Mouse (Mus musculus): ENCODE data around the gene Rab43. TPM values are rescaled to one million over a fixed set of nuclear protein-coding genes. Genes with fewer than 3 reads are reported as not detected.

The Rab43 gene
- polyA plus RNA-seq, 1 experiment = 58.4 TPM

DNA sequence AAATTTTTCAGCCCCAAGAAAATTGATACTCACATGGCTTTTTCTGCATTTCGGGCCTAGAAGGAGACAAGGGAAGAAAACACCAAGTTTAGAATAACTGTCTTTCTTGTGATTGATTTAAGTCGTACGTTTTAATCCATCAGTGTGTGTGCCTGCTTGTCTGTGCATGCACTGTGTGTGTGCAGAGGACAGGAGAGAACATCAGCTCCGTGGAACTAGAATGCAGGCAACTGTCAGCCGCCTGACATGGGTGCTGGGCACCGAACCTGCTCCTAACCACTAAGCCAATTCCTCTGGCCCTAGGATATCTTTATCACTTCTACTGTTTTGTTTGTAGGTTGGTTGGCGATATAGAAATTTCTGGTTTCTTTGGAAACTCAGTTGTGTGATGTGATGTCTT is 23.7 kb upstream of the Rab43 start, which contains the start of gene Gm45140:
Gm45140 (minus strand) TSS at position 101 of the 400 bp plus-strand sequence.
- no peak within 1 kb of the TSS for H3K4me3 ChIP-seq (ENCODE audit: low read depth, low read length)
- peaks cover 3% of the 10 kb centered on the region; the same call in 1 of the 2 replicates for H3K4me1 ChIP-seq (ENCODE audit: control insufficient read depth, insufficient read depth, insufficient read length, low read length)
- no peak within 1 kb of the TSS for H3K27ac ChIP-seq (ENCODE audit: insufficient read depth, low read depth, low read length)
- TF ChIP-seq CTCF (IDR thresholded peaks at IDR 0.05; ENCODE audit: extremely low read depth, insufficient read length, insufficient replicate concordance, low read depth, low read length) = no peak
- no peak for TF ChIP-seq POLR2A (IDR thresholded peaks at IDR 0.05; ENCODE audit: low read depth, low read length)
- no peaks in the 10 kb centered on the region; the same call in 1 of the 2 replicates for H3K27me3 ChIP-seq (ENCODE audit: control insufficient read depth, insufficient read depth, low read length)
- peaks cover 19% of the 10 kb centered on the region for H3K36me3 ChIP-seq (ENCODE audit: control insufficient read depth, insufficient read depth, low read length)
- WGBS = 95% methylated on average over 7 of the region's 7 CpGs

DNA sequence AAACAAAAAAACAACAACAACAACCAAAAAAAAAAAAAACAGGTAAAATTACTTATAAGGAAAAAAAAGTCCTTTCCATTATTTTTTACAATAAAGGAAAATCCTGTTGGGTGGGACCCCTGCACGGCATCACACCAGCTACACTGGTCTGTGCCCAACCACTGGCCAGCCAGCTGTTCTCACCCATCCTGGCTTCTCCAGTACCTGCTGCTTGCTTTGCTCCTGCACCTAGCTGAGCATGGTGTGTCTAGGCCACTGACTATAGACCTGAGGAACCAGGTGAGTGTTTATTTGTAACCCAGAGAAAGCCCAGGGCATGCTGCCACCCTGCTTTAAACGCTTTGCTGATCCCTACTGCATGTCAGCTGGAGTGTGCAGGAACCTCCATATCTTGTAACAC is 8.4 kb upstream of the Rab43 start:
- WGBS = 93% methylated on average over 2 of the region's 2 CpGs

DNA sequence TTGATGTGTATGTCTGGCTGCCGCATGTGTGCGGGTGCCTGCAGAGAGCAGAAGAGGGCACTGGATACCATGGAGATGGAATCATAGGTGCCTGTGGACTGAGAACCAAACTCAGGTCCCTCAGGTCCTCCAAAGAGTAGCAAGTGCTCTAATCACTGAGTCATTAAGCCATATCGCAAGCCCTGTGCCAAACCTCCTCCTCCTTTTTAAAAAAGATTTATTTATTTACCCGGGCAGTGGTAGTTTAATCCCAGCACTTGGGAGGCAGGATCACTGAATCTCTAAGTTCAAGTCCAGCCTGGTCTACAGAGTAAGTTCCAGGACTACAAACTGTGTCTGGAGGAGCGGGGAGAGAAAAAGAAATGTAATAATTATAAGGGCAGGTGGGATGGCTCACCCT is 2.5 kb upstream of the Rab43 start:
- no peak overlapping the region for H3K27ac ChIP-seq (ENCODE audit: insufficient read depth, low read depth, low read length)
- WGBS = 78% methylated on average over 5 of the region's 5 CpGs
- no peaks in the 10 kb centered on the region for H3K27me3 ChIP-seq (ENCODE audit: control insufficient read depth, insufficient read depth, low read length)
- TF ChIP-seq CTCF (IDR thresholded peaks at IDR 0.05; ENCODE audit: extremely low read depth, insufficient read length, insufficient replicate concordance, low read depth, low read length) (no peak), POLR2A (IDR thresholded peaks at IDR 0.05; ENCODE audit: low read depth, low read length) (no peak)
- H3K4me1 ChIP-seq (ENCODE audit: control insufficient read depth, insufficient read depth, insufficient read length, low read length) = peaks cover 10% of the 10 kb centered on the region
- H3K4me3 ChIP-seq (ENCODE audit: low read depth, low read length) = no peak overlapping the region
- H3K36me3 ChIP-seq (ENCODE audit: control insufficient read depth, insufficient read depth, low read length) = peaks cover 16% of the 10 kb centered on the region

More for the DNA sequence above, 8.4 kb upstream of the Rab43 start:
- Histone ChIP-seq H3K4me1 (ENCODE audit: control insufficient read depth, insufficient read depth, insufficient read length, low read length) (no peaks in the 10 kb centered on the region), H3K27me3 (ENCODE audit: control insufficient read depth, insufficient read depth, low read length) (no peaks in the 10 kb centered on the region), H3K4me3 (ENCODE audit: low read depth, low read length) (no peak overlapping the region), H3K27ac (ENCODE audit: insufficient read depth, low read depth, low read length) (no peak overlapping the region), H3K36me3 (ENCODE audit: control insufficient read depth, insufficient read depth, low read length) (peaks cover 50% of the 10 kb centered on the region)
- no peak for TF ChIP-seq POLR2A (IDR thresholded peaks at IDR 0.05; ENCODE audit: low read depth, low read length)
- no peak for TF ChIP-seq CTCF (IDR thresholded peaks at IDR 0.05; ENCODE audit: extremely low read depth, insufficient read length, insufficient replicate concordance, low read depth, low read length)

DNA sequence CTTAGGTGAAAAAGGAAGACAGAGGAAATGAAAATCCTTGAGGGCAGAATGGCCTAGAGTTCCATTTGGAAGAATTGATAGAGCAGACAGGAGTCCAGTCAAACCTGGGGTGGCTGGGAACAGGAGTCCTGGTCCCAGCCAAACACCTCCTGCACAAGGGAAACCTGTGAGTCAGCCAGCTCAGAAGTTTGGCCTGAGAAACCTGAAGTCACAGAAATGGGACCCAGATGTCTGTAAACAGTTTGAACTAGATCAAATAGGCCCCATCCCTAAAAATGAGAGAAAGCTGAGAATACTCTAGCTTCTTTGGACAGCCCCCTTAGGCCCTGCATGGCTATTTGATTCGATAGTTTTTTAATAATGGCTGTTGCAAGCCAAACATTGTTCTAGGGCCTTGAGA is 692 bp upstream of the Rab43 start:
- Histone ChIP-seq H3K36me3 (ENCODE audit: control insufficient read depth, insufficient read depth, low read length) (peaks cover 1% of the 10 kb centered on the region; the same call in 1 of the 2 replicates), H3K4me1 (ENCODE audit: control insufficient read depth, insufficient read depth, insufficient read length, low read length) (peaks cover 14% of the 10 kb centered on the region), H3K27ac (ENCODE audit: insufficient read depth, low read depth, low read length) (peak overlapping the region; percentile 61), H3K4me3 (ENCODE audit: low read depth, low read length) (0 out of 2 replicates have a peak overlapping the region, but pooled peaks have one; percentile 82), H3K27me3 (ENCODE audit: control insufficient read depth, insufficient read depth, low read length) (no peaks in the 10 kb centered on the region)
- TF ChIP-seq POLR2A (IDR thresholded peaks at IDR 0.05; ENCODE audit: low read depth, low read length) (no peak), CTCF (IDR thresholded peaks at IDR 0.05; ENCODE audit: extremely low read depth, insufficient read length, insufficient replicate concordance, low read depth, low read length) (no peak)
- 84% methylated on average over 1 of the region's 1 CpGs for WGBS

DNA sequence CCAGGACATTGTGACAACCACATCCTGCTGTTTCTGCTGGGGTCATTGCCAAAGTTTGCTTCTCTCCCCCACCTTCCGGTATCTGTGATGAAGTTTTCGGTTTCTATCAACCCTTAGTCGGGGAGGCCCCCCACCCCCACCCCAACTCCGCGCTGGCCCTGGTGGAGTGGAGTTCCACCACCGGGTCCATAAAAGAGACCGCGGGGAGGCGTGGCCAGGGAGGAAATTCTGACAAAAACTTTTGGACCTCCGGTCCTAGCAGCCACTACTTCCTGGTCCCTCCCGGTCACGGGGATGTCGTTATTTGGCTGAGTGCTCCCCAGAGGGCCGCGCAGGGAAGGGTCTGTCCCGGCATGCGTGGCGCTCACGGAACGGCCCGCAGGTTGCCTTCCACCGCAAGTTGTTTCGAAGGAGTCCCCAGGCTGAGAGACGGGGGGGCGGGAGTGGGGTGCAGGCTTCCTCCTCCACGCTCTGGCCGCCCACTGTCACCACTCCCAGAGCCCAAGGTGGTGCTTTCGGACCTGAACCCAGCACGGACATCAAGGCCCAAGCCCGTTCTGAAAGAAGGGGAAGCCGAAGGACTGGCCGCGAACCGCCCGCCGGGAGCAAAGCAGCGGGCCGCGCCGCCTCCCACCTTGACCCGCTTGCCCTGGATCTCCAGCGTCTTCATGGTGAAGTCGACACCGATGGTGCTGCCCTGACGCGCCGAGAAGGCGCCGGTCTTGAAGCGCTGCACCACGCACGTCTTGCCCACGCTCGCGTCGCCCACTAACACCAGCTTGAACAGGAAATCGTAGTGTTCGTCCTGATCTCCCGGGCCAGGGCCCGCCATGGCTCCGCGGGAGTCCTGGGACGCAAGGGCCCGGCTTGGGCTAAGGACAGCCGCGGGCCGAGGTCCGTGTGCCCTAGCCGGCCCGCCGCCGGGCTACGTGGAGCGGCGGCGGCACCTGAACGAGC is 973 bp downstream of the Rab43 start:
- under 1% methylated on average over 77 of the region's 77 CpGs for WGBS
- H3K4me1 ChIP-seq (ENCODE audit: control insufficient read depth, insufficient read depth, insufficient read length, low read length) = peaks cover 17% of the 10 kb centered on the region
- H3K27ac ChIP-seq (ENCODE audit: insufficient read depth, low read depth, low read length) = peak overlapping the region; percentile 91
- TF ChIP-seq POLR2A (IDR thresholded peaks at IDR 0.05; ENCODE audit: low read depth, low read length) (peak; percentile 26; the same call in 1 of the 2 replicates), CTCF (IDR thresholded peaks at IDR 0.05; ENCODE audit: extremely low read depth, insufficient read length, insufficient replicate concordance, low read depth, low read length) (no peak)
- no peaks in the 10 kb centered on the region for H3K27me3 ChIP-seq (ENCODE audit: control insufficient read depth, insufficient read depth, low read length)
- no peaks in the 10 kb centered on the region; the same call in 1 of the 2 replicates for H3K36me3 ChIP-seq (ENCODE audit: control insufficient read depth, insufficient read depth, low read length)
- peak overlapping the region; percentile 82 for H3K4me3 ChIP-seq (ENCODE audit: low read depth, low read length)

DNA sequence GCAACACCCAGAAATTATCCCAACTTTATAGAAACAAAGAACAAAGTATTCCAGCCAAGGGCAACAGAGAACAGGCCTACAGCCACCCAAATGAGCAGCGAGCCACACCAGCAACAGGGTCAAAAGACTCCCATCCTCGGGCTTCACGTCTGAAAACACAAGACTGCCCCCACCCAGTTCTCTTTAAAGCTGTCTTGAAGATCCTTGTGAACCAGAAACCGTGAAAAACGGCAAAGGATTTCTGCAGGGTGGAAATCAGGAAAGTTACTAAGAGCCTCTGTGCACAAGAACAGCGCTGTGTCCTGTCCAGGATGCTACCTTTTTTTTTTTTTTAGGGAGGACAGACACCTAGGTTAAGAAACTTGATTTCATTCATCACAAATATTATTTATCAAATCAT is 1.7 kb downstream of the Rab43 start:
- H3K27me3 ChIP-seq (ENCODE audit: control insufficient read depth, insufficient read depth, low read length) = no peaks in the 10 kb centered on the region
- TF ChIP-seq CTCF (IDR thresholded peaks at IDR 0.05; ENCODE audit: extremely low read depth, insufficient read length, insufficient replicate concordance, low read depth, low read length) = no peak
- no peak for TF ChIP-seq POLR2A (IDR thresholded peaks at IDR 0.05; ENCODE audit: low read depth, low read length)
- H3K27ac ChIP-seq (ENCODE audit: insufficient read depth, low read depth, low read length) = peak overlapping the region; percentile 91
- WGBS = 3% methylated on average over 6 of the region's 6 CpGs
- H3K36me3 ChIP-seq (ENCODE audit: control insufficient read depth, insufficient read depth, low read length) = peaks cover 2% of the 10 kb centered on the region
- peaks cover 22% of the 10 kb centered on the region for H3K4me1 ChIP-seq (ENCODE audit: control insufficient read depth, insufficient read depth, insufficient read length, low read length)
- peak overlapping the region; percentile 82 for H3K4me3 ChIP-seq (ENCODE audit: low read depth, low read length)

DNA sequence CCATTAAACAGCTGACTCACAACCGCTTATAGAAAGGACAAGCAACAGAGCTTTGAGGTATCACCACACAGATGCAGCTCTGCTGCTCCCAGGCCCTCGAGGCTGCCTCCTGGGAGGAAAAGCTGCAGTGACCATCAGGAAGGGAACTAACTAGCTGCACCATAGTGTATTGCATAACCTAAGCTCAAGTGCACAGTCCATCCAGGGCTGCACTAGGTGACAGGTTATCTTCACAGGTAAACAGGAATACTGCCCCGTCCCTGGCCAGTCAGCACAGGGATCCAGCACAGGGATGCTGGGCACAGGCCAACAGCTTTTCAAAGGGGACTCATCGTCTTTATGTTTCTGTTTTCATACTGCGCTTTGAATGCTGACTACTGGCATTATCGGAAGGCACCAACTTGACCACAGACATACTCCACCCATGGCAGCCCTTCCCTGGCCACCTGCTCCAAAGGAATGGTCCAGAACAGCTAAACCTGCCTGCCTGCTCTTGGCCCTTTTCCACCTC is 2.3 kb downstream of the Rab43 start:
- WGBS = 15% methylated on average over 6 of the region's 6 CpGs
- TF ChIP-seq CTCF (IDR thresholded peaks at IDR 0.05; ENCODE audit: extremely low read depth, insufficient read length, insufficient replicate concordance, low read depth, low read length) (peak; percentile 3; the same call in 1 of the 2 replicates), POLR2A (IDR thresholded peaks at IDR 0.05; ENCODE audit: low read depth, low read length) (no peak)
- H3K27me3 ChIP-seq (ENCODE audit: control insufficient read depth, insufficient read depth, low read length) = no peaks in the 10 kb centered on the region
- peak overlapping the region; percentile 91 for H3K27ac ChIP-seq (ENCODE audit: insufficient read depth, low read depth, low read length)
- peaks cover 5% of the 10 kb centered on the region for H3K36me3 ChIP-seq (ENCODE audit: control insufficient read depth, insufficient read depth, low read length)
- peak overlapping the region; percentile 82 for H3K4me3 ChIP-seq (ENCODE audit: low read depth, low read length)
- H3K4me1 ChIP-seq (ENCODE audit: control insufficient read depth, insufficient read depth, insufficient read length, low read length) = peaks cover 22% of the 10 kb centered on the region

Measured in small intestine, adult 2 months (tissue).